Mouse (Mus musculus): ENCODE results near the gene Xkr8. TPM values are rescaled to one million over a fixed set of nuclear protein-coding genes. Genes with fewer than 3 reads are reported as not detected.

Xkr8 gene
- polyA plus RNA-seq, 1 experiment: 2.3 TPM

GRCm38 (mm10) chr4:132762602-132763001 is 30.3 kb upstream of the Xkr8 start:
- WGBS: 78% methylated on average over 6 of the region's 6 CpGs
- Histone ChIP-seq H3K4me1 (ENCODE audit: control insufficient read depth, insufficient read depth, low read length) (no peaks in the 10 kb centered on the region; the same call in 1 of the 2 replicates), H3K4me3 (replicated peaks; ENCODE audit: control insufficient read depth, low read depth, low read length) (no peak overlapping the region), H3K27ac (ENCODE audit: control insufficient read depth, insufficient read depth, low read depth, low read length, poor library complexity) (no peak overlapping the region)
- TF ChIP-seq CTCF (IDR thresholded peaks at IDR 0.05; ENCODE audit: control insufficient read depth, insufficient read depth, low read length) (no peak), POLR2A (IDR thresholded peaks at IDR 0.05; ENCODE audit: borderline replicate concordance, control insufficient read depth, low read depth, low read length) (no peak)

- H3K4me1 ChIP-seq (ENCODE audit: control insufficient read depth, insufficient read depth, low read length): no peaks in the 10 kb centered on the region; the same call in 1 of the 2 replicates
- TF ChIP-seq POLR2A (IDR thresholded peaks at IDR 0.05; ENCODE audit: borderline replicate concordance, control insufficient read depth, low read depth, low read length) (no peak), CTCF (IDR thresholded peaks at IDR 0.05; ENCODE audit: control insufficient read depth, insufficient read depth, low read length) (no peak)
- no peak overlapping the region for H3K4me3 ChIP-seq (replicated peaks; ENCODE audit: control insufficient read depth, low read depth, low read length)
- 12% methylated on average over 3 of the region's 3 CpGs for WGBS
- no peak overlapping the region for H3K27ac ChIP-seq (ENCODE audit: control insufficient read depth, insufficient read depth, low read depth, low read length, poor library complexity)
These were observed 27.9 kb upstream of the Xkr8 start for GRCm38 (mm10) chr4:132760296-132760695.

- TF ChIP-seq POLR2A (IDR thresholded peaks at IDR 0.05; ENCODE audit: borderline replicate concordance, control insufficient read depth, low read depth, low read length): no peak
- TF ChIP-seq CTCF (IDR thresholded peaks at IDR 0.05; ENCODE audit: control insufficient read depth, insufficient read depth, low read length): no peak
- H3K27ac ChIP-seq (ENCODE audit: control insufficient read depth, insufficient read depth, low read depth, low read length, poor library complexity): no peak overlapping the region
- no peak overlapping the region for H3K4me3 ChIP-seq (replicated peaks; ENCODE audit: control insufficient read depth, low read depth, low read length)
- 78% methylated on average over 7 of the region's 7 CpGs for WGBS
- H3K4me1 ChIP-seq (ENCODE audit: control insufficient read depth, insufficient read depth, low read length): no peaks in the 10 kb centered on the region; the same call in 1 of the 2 replicates
These were observed 25.4 kb upstream of the Xkr8 start for GRCm38 (mm10) chr4:132757633-132758351.

GRCm38 (mm10) chr4:132756974-132757373 is 24.6 kb upstream of the Xkr8 start, which contains the start of gene Smpdl3b:
TSS of gene Smpdl3b (minus strand) at chr4:132757252.
- H3K4me3 ChIP-seq (replicated peaks; ENCODE audit: control insufficient read depth, low read depth, low read length): peak within 1 kb of the TSS; percentile 57
- under 1% methylated on average over 22 of the region's 22 CpGs for WGBS
- H3K27ac ChIP-seq (ENCODE audit: control insufficient read depth, insufficient read depth, low read depth, low read length, poor library complexity): no peak within 1 kb of the TSS
- H3K4me1 ChIP-seq (ENCODE audit: control insufficient read depth, insufficient read depth, low read length): no peaks in the 10 kb centered on the region; the same call in 1 of the 2 replicates
- TF ChIP-seq CTCF (IDR thresholded peaks at IDR 0.05; ENCODE audit: control insufficient read depth, insufficient read depth, low read length): no peak
- no peak for TF ChIP-seq POLR2A (IDR thresholded peaks at IDR 0.05; ENCODE audit: borderline replicate concordance, control insufficient read depth, low read depth, low read length)

- no peak for TF ChIP-seq CTCF (IDR thresholded peaks at IDR 0.05; ENCODE audit: control insufficient read depth, insufficient read depth, low read length)
- no peak for TF ChIP-seq POLR2A (IDR thresholded peaks at IDR 0.05; ENCODE audit: borderline replicate concordance, control insufficient read depth, low read depth, low read length)
- H3K4me1 ChIP-seq (ENCODE audit: control insufficient read depth, insufficient read depth, low read length): peaks cover 2% of the 10 kb centered on the region; the same call in 1 of the 2 replicates
- no peak overlapping the region for H3K4me3 ChIP-seq (replicated peaks; ENCODE audit: control insufficient read depth, low read depth, low read length)
- H3K27ac ChIP-seq (ENCODE audit: control insufficient read depth, insufficient read depth, low read depth, low read length, poor library complexity): no peak overlapping the region
- 31% methylated on average over 6 of the region's 6 CpGs for WGBS
These were observed 20.6 kb upstream of the Xkr8 start for GRCm38 (mm10) chr4:132752992-132753391.

- Histone ChIP-seq H3K4me3 (replicated peaks; ENCODE audit: control insufficient read depth, low read depth, low read length) (no peak overlapping the region), H3K27ac (ENCODE audit: control insufficient read depth, insufficient read depth, low read depth, low read length, poor library complexity) (peak overlapping the region; percentile 59; the same call in 1 of the 2 replicates), H3K4me1 (ENCODE audit: control insufficient read depth, insufficient read depth, low read length) (peaks cover 5% of the 10 kb centered on the region; the same call in 1 of the 2 replicates)
- 78% methylated on average over 6 of the region's 6 CpGs for WGBS
- TF ChIP-seq POLR2A (IDR thresholded peaks at IDR 0.05; ENCODE audit: borderline replicate concordance, control insufficient read depth, low read depth, low read length): no peak
- TF ChIP-seq CTCF (IDR thresholded peaks at IDR 0.05; ENCODE audit: control insufficient read depth, insufficient read depth, low read length): no peak
These were observed 17.1 kb upstream of the Xkr8 start for GRCm38 (mm10) chr4:132749258-132749982.

- Histone ChIP-seq H3K27ac (ENCODE audit: control insufficient read depth, insufficient read depth, low read depth, low read length, poor library complexity) (peak overlapping the region; percentile 59; the same call in 1 of the 2 replicates), H3K4me3 (replicated peaks; ENCODE audit: control insufficient read depth, low read depth, low read length) (no peak overlapping the region), H3K4me1 (ENCODE audit: control insufficient read depth, insufficient read depth, low read length) (peaks cover 5% of the 10 kb centered on the region; the same call in 1 of the 2 replicates)
- 49% methylated on average over 4 of the region's 4 CpGs for WGBS
- TF ChIP-seq CTCF (IDR thresholded peaks at IDR 0.05; ENCODE audit: control insufficient read depth, insufficient read depth, low read length): no peak
- no peak for TF ChIP-seq POLR2A (IDR thresholded peaks at IDR 0.05; ENCODE audit: borderline replicate concordance, control insufficient read depth, low read depth, low read length)
These were observed 16.4 kb upstream of the Xkr8 start for GRCm38 (mm10) chr4:132748778-132749177.

- WGBS: 9% methylated on average over 9 of the region's 9 CpGs
- H3K27ac ChIP-seq (ENCODE audit: control insufficient read depth, insufficient read depth, low read depth, low read length, poor library complexity): peak overlapping the region; percentile 71
- TF ChIP-seq POLR2A (IDR thresholded peaks at IDR 0.05; ENCODE audit: borderline replicate concordance, control insufficient read depth, low read depth, low read length): no peak
- no peak for TF ChIP-seq CTCF (IDR thresholded peaks at IDR 0.05; ENCODE audit: control insufficient read depth, insufficient read depth, low read length)
- peaks cover 5% of the 10 kb centered on the region; the same call in 1 of the 2 replicates for H3K4me1 ChIP-seq (ENCODE audit: control insufficient read depth, insufficient read depth, low read length)
- peak overlapping the region; percentile 61 for H3K4me3 ChIP-seq (replicated peaks; ENCODE audit: control insufficient read depth, low read depth, low read length)
These were observed 15.4 kb upstream of the Xkr8 start for GRCm38 (mm10) chr4:132747664-132748259.

Data from bone marrow, adult 2 months (tissue).